Mouse (Mus musculus): ENCODE data around the gene A3galt2.

- TF ChIP-seq CTCF (IDR thresholded peaks at IDR 0.05; ENCODE audit: low read depth, low read length) (no peak), POLR2A (IDR thresholded peaks at IDR 0.05; ENCODE audit: borderline replicate concordance, low read depth, low read length) (no peak)
These were observed 26.9 kb downstream of the A3galt2 start for GRCm38 (mm10) chr4:128782037-128782436.
